Mouse (Mus musculus) stomach, postnatal 0 days (tissue): ENCODE measurements at regions not wholly inside any gene's neighbourhood (a gene's known extent, or its start where the extent isn't known, plus 50 kb on each side); places are given as distances from the start of the nearest gene placed in this dataset.

ENCODE experiments used
- CTCF ChIP-seq: IDR thresholded peaks from 2 replicates; pipeline ENCODE4 v1.5.1; 2016; ENCODE audit warnings: antibody characterized with exemption, low read depth, mild to moderate bottlenecking, moderate library complexity
- EP300 ChIP-seq: optimal IDR thresholded peaks from 2 replicates; pipeline ENCODE3; 2016; ENCODE audit warnings: antibody characterized with exemption

GRCm38 (mm10) chr11:22610433-22611101 lies 98.7 kb downstream of the Tmem17 start:
- TF ChIP-seq EP300: no peak
- peak; percentile 33 for TF ChIP-seq CTCF
